Mouse (Mus musculus): ENCODE measurements around the gene Pgap1.

- TF ChIP-seq CTCF (IDR thresholded peaks at IDR 0.05; ENCODE audit: extremely low read depth, insufficient read depth, insufficient read length, insufficient replicate concordance) (no peak), POLR2A (IDR thresholded peaks at IDR 0.05; ENCODE audit: low read depth, low read length) (no peak)
Measured at GRCm38 (mm10) chr1:54452116-54452515, 105.4 kb downstream of the Pgap1 start.

Data from spleen, adult 2 months (tissue).